ENCODE assay signal across 10 mouse cellular contexts in genomic region chr9:32562409-32562808, GRCm38 (mm10). TPM values are rescaled to one million over a fixed set of nuclear protein-coding genes. Genes with fewer than 3 reads are reported as not detected.
DNase-seq lines count a peak whose midpoint lies in the region; ATAC-seq and TF ChIP-seq lines count a peak whose summit lies in the region.
"Had no signal": no experiment of that assay in that cellular context is flagged by ENCODE, and none has a peak within 500 bp of the region (broad histone marks: within the 10 kb centered on the region; RNA-seq: fewer than 3 reads in every experiment).

No protein-coding gene starts in this region.

- 0 out of 2 replicates have a peak, but pooled peaks cover 2% of the 10 kb centered on the region for H3K4me1 ChIP-seq in heart, embryonic 16.5 days (ENCODE audit: control insufficient read depth, insufficient read depth, low read length)
- peaks cover 2% of the 10 kb centered on the region; the same call in 1 of the 2 replicates for H3K4me1 ChIP-seq in liver, postnatal 0 days (ENCODE audit: insufficient read depth)
- H3K4me1 ChIP-seq in stomach, embryonic 16.5 days (ENCODE audit: control insufficient read depth, insufficient read depth, low read length) = 0 out of 2 replicates have a peak, but pooled peaks cover 3% of the 10 kb centered on the region
- H3K4me1 ChIP-seq: hindbrain, embryonic 15.5 days had no signal

- peak overlapping the region; percentile 32 for H3K4me2 ChIP-seq in heart, embryonic 16.5 days (ENCODE audit: low read depth, low read length)
- H3K4me2 ChIP-seq in liver, postnatal 0 days (ENCODE audit: low read depth, low read length) = peak overlapping the region; percentile 44
- H3K4me2 ChIP-seq in stomach, embryonic 16.5 days (ENCODE audit: low read depth, low read length) = 0 out of 2 replicates have a peak overlapping the region, but pooled peaks have one; percentile 21
- H3K4me2 ChIP-seq: hindbrain, embryonic 15.5 days had no signal

- TF ChIP-seq CTCF in liver, postnatal 0 days (IDR thresholded peaks at IDR 0.05; ENCODE audit: low read depth) = peak; percentile 52

- no peaks in the 10 kb centered on the region for H3K9me3 ChIP-seq in heart, embryonic 16.5 days (replicated peaks; ENCODE audit: control insufficient read depth, low read length)
- no peaks in the 10 kb centered on the region for H3K9me3 ChIP-seq in liver, postnatal 0 days (ENCODE audit: low read length)
- H3K9me3 ChIP-seq in stomach, embryonic 16.5 days (replicated peaks; ENCODE audit: control insufficient read depth, low read length) = no peaks in the 10 kb centered on the region
- H3K9me3 ChIP-seq: hindbrain, embryonic 15.5 days had no signal

- ATAC-seq in heart, embryonic 16.5 days (replicated peaks; ENCODE audit: extremely low read depth, insufficient read depth, low FRiP score) = no peak
- no peak for ATAC-seq in liver, postnatal 0 days
- no peak for ATAC-seq in stomach, embryonic 16.5 days (ENCODE audit: insufficient read depth, low FRiP score)

- H3K9ac ChIP-seq in heart, embryonic 16.5 days (ENCODE audit: low read length) = no peak overlapping the region
- no peak overlapping the region for H3K9ac ChIP-seq in liver, postnatal 0 days (replicated peaks)
- no peak overlapping the region for H3K9ac ChIP-seq in stomach, embryonic 16.5 days (ENCODE audit: low read length)
- H3K9ac ChIP-seq: hindbrain, embryonic 15.5 days had no signal

- no peak for TF ChIP-seq EP300 in liver, postnatal 0 days (IDR thresholded peaks at IDR 0.05; ENCODE audit: low read depth)

- H3K36me3 ChIP-seq in heart, embryonic 16.5 days (ENCODE audit: control insufficient read depth, insufficient read depth) = no peaks in the 10 kb centered on the region
- no peaks in the 10 kb centered on the region for H3K36me3 ChIP-seq in liver, postnatal 0 days (replicated peaks; ENCODE audit: insufficient read depth, low read length)
- no peaks in the 10 kb centered on the region for H3K36me3 ChIP-seq in stomach, embryonic 16.5 days (ENCODE audit: control insufficient read depth, insufficient read depth, low read length)
- H3K36me3 ChIP-seq: hindbrain, embryonic 15.5 days had no signal

- H3K27ac ChIP-seq in heart, embryonic 16.5 days (ENCODE audit: low read length) = no peak overlapping the region
- H3K27ac ChIP-seq in liver, postnatal 0 days (ENCODE audit: low read depth) = peak overlapping the region; percentile 39; the same call in 1 of the 2 replicates
- no peak overlapping the region for H3K27ac ChIP-seq in stomach, embryonic 16.5 days (ENCODE audit: low read length)
- H3K27ac ChIP-seq: hindbrain, embryonic 15.5 days had no signal

- H3K4me3 ChIP-seq in heart, embryonic 16.5 days (ENCODE audit: low read length) = no peak overlapping the region
- H3K4me3 ChIP-seq in liver, postnatal 0 days (ENCODE audit: low read depth, low read length) = no peak overlapping the region
- H3K4me3 ChIP-seq in stomach, embryonic 16.5 days (replicated peaks; ENCODE audit: low read length) = no peak overlapping the region; the same call in 1 of the 2 replicates
- H3K4me3 ChIP-seq: hindbrain, embryonic 15.5 days had no signal

- WGBS in heart, embryonic 16.5 days = 30% methylated on average over 9 of the region's 9 CpGs
- WGBS in liver, postnatal 0 days (ENCODE audit: insufficient replicate concordance) = 20% methylated on average over 9 of the region's 9 CpGs
- WGBS in stomach, embryonic 16.5 days = 39% methylated on average over 9 of the region's 9 CpGs

- peak; percentile 34 for DNase-seq in thymus, postnatal 0 days (ENCODE audit: low spot score)
- no peak for DNase-seq in thymus, postnatal 4 days
- no peak for DNase-seq in liver, postnatal 0 days
- DNase-seq in right cerebral cortex, adult 2 months (ENCODE audit: low spot score in 2 of 2) = no peak
- DNase-seq in right cerebral cortex, postnatal 36 days (ENCODE audit: low spot score in 2 of 2) = no peak
- DNase-seq in layer of hippocampus, adult 8-10 months (ENCODE audit: low spot score in 2 of 2) = no peak
- DNase-seq: cerebellum, adult 11 months had no signal

- H3K27me3 ChIP-seq in heart, embryonic 16.5 days (ENCODE audit: control insufficient read depth, insufficient read depth, low read length) = no peaks in the 10 kb centered on the region
- H3K27me3 ChIP-seq in liver, postnatal 0 days (ENCODE audit: insufficient read depth, low read length) = no peaks in the 10 kb centered on the region
- no peaks in the 10 kb centered on the region for H3K27me3 ChIP-seq in stomach, embryonic 16.5 days (ENCODE audit: control insufficient read depth, insufficient read depth, low read length)
- H3K27me3 ChIP-seq: hindbrain, embryonic 15.5 days had no signal

RNA-seq across cellular contexts. Expression of gene Fli1, which starts 19.7 kb away (rescaled TPM):
- 50.6 and 53.5 TPM in 2 replicates for polyA plus RNA-seq in thymus, postnatal 0 days (2015; fragmentation: Nextera tagmentation; extraction: Ambion mirVana)
- polyA plus RNA-seq in heart, embryonic 16.5 days (2015; fragmentation: Nextera tagmentation; extraction: Ambion mirVana) = 20.1 and 23.4 TPM in 2 replicates
- polyA plus RNA-seq in liver, postnatal 0 days (2015; fragmentation: Nextera tagmentation; extraction: Ambion mirVana) = 9.4 and 11.5 TPM in 2 replicates
- polyA plus RNA-seq in stomach, embryonic 16.5 days (2015; fragmentation: Nextera tagmentation; extraction: Ambion mirVana) = 9.9 and 12.8 TPM in 2 replicates
- total RNA-seq in layer of hippocampus, adult 8-10 months (2022) = 10 to 100 TPM in 1 of 4 experiments, 1 to 10 TPM in 3; 4.4 to 11.1 (median 6.3) TPM
